In the genomic region with DNA sequence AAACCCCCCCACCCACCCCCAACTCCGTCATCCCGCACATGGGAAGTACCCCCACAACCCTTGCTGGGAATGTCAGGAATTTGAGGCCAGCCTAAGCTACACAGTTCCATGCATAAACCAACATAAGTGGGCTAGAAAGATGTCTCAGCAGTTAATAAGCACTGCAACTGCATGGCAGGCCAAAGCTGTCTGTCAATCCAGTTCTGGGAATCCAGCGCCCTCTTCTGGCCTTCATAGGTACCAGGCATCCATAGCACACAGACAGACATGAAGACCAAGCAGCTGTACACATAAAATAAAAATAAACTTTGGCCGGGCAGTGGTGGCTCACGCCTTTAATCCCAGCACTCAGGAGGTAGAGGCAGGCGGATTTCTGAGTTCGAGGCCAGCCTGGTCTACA, we compare ENCODE assay signal across 9 mouse cellular contexts. TPM values are rescaled to one million over a fixed set of nuclear protein-coding genes. Genes with fewer than 3 reads are reported as not detected.
A peak's percentile ranks its signal among the peaks of the same experiment; 100 is the strongest.
DNase-seq lines count a peak whose midpoint lies in the region; ATAC-seq and TF ChIP-seq lines count a peak whose summit lies in the region.
"Had no signal": no experiment of that assay in that cellular context is flagged by ENCODE, and none has a peak within 500 bp of the region (broad histone marks: within the 10 kb centered on the region; RNA-seq: fewer than 3 reads in every experiment).

No protein-coding gene starts in this region.

- H3K27me3 ChIP-seq in embryonic facial prominence, embryonic 11.5 days (ENCODE audit: control insufficient read depth, insufficient read depth, low read length): no peaks in the 10 kb centered on the region
- no peaks in the 10 kb centered on the region for H3K27me3 ChIP-seq in hindbrain, embryonic 14.5 days (ENCODE audit: control insufficient read depth, insufficient read depth, low read length)
- H3K27me3 ChIP-seq: heart, embryonic 13.5 days had no signal

- H3K9me3 ChIP-seq in embryonic facial prominence, embryonic 11.5 days (replicated peaks; ENCODE audit: control insufficient read depth, low read length): no peaks in the 10 kb centered on the region
- H3K9me3 ChIP-seq in hindbrain, embryonic 14.5 days (ENCODE audit: control insufficient read depth, low read length): no peaks in the 10 kb centered on the region
- H3K9me3 ChIP-seq: heart, embryonic 13.5 days had no signal

- TF ChIP-seq CTCF in lung, adult 2 months (IDR thresholded peaks at IDR 0.05; ENCODE audit: insufficient read depth, low read length): peak; percentile 85

- H3K36me3 ChIP-seq in embryonic facial prominence, embryonic 11.5 days (replicated peaks; ENCODE audit: control insufficient read depth, insufficient read depth, low read depth, low read length): peaks cover 29% of the 10 kb centered on the region
- H3K36me3 ChIP-seq in hindbrain, embryonic 14.5 days (replicated peaks; ENCODE audit: control insufficient read depth, insufficient read depth): peaks cover 89% of the 10 kb centered on the region

- no peak for TF ChIP-seq POLR2A in lung, adult 2 months (IDR thresholded peaks at IDR 0.05; ENCODE audit: borderline replicate concordance, extremely low read depth, low read depth, low read length)

- DNase-seq in urinary bladder, postnatal 14 days (ENCODE audit: low spot score): peak; percentile 71
- DNase-seq in urinary bladder, postnatal 10 days (ENCODE audit: low spot score): no peak
- peak; percentile 80 for DNase-seq in adrenal gland, postnatal 14 days
- peak; percentile 76 for DNase-seq in embryonic facial prominence, embryonic 11.5 days (ENCODE audit: low spot score)
- peak; percentile 64 for DNase-seq in hindbrain, embryonic 14.5 days (ENCODE audit: low spot score)
- DNase-seq in lung, adult 2 months: peak; percentile 63
- peak; percentile 85 for DNase-seq in retina, postnatal 1 day
- no peak for DNase-seq in urinary bladder, postnatal 4 days (ENCODE audit: low spot score in 2 of 2)

- 53% methylated on average over 7 of the region's 7 CpGs for WGBS in embryonic facial prominence, embryonic 11.5 days
- 64% methylated on average over 7 of the region's 7 CpGs for WGBS in hindbrain, embryonic 14.5 days
- WGBS in lung, adult 2 months: 31% methylated on average over 7 of the region's 7 CpGs

- H3K4me2 ChIP-seq in embryonic facial prominence, embryonic 11.5 days (ENCODE audit: low read depth, low read length): no peak overlapping the region
- H3K4me2 ChIP-seq in hindbrain, embryonic 14.5 days (replicated peaks): no peak overlapping the region
- H3K4me2 ChIP-seq: heart, embryonic 13.5 days had no signal

- no peaks in the 10 kb centered on the region; the same call in 1 of the 2 replicates for H3K4me1 ChIP-seq in embryonic facial prominence, embryonic 11.5 days (ENCODE audit: control insufficient read depth, insufficient read depth, low read length)
- H3K4me1 ChIP-seq in hindbrain, embryonic 14.5 days (replicated peaks; ENCODE audit: control insufficient read depth, insufficient read depth, low read length): peaks cover 13% of the 10 kb centered on the region
- peaks cover 3% of the 10 kb centered on the region for H3K4me1 ChIP-seq in lung, adult 2 months (ENCODE audit: control insufficient read depth, insufficient read depth, low read length)

- no peak overlapping the region for H3K27ac ChIP-seq in embryonic facial prominence, embryonic 11.5 days (replicated peaks; ENCODE audit: low read depth, low read length)
- no peak overlapping the region for H3K27ac ChIP-seq in hindbrain, embryonic 14.5 days
- H3K27ac ChIP-seq: heart, embryonic 13.5 days had no signal

- H3K9ac ChIP-seq in embryonic facial prominence, embryonic 11.5 days (replicated peaks; ENCODE audit: low read length): no peak overlapping the region
- H3K9ac ChIP-seq in hindbrain, embryonic 14.5 days: no peak overlapping the region
- H3K9ac ChIP-seq: heart, embryonic 13.5 days had no signal

- ATAC-seq in embryonic facial prominence, embryonic 11.5 days (replicated peaks; ENCODE audit: insufficient number of reproducible peaks, low FRiP score, low TSS enrichment, low read depth): 0 out of 2 replicates have a peak, but pooled peaks have one; percentile 15
- ATAC-seq in hindbrain, embryonic 14.5 days (ENCODE audit: low FRiP score): no peak

- H3K4me3 ChIP-seq in embryonic facial prominence, embryonic 11.5 days (ENCODE audit: low read depth, low read length): no peak overlapping the region
- no peak overlapping the region for H3K4me3 ChIP-seq in hindbrain, embryonic 14.5 days (replicated peaks; ENCODE audit: low read length)
- no peak overlapping the region for H3K4me3 ChIP-seq in lung, adult 2 months (replicated peaks; ENCODE audit: extremely low read depth, low read depth, low read length)
- H3K4me3 ChIP-seq: heart, embryonic 13.5 days had no signal

RNA-seq across cellular contexts. Expression of gene Setd1b, which starts 13.4 kb away (rescaled TPM):
- 25.5 and 29.7 TPM in 2 replicates for total RNA-seq in adrenal gland, postnatal 14 days (2021)
- 9.6 and 9.8 TPM in 2 replicates for polyA plus RNA-seq in embryonic facial prominence, embryonic 11.5 days (2014; fragmentation: Nextera tagmentation; extraction: Ambion mirVana)
- polyA plus RNA-seq in hindbrain, embryonic 14.5 days (2014; fragmentation: Nextera tagmentation; extraction: Ambion mirVana): 12.6 and 12.7 TPM in 2 replicates
- 12.9 and 15.2 TPM in 2 replicates for polyA plus RNA-seq in lung, adult 2 months (2012; rRNA removed)

RNA-seq across cellular contexts. Expression of gene Psmd9, which starts 13.8 kb away (rescaled TPM):
- total RNA-seq in adrenal gland, postnatal 14 days (2021): 25.6 and 28.6 TPM in 2 replicates
- polyA plus RNA-seq in embryonic facial prominence, embryonic 11.5 days (2014; fragmentation: Nextera tagmentation; extraction: Ambion mirVana): 74.0 and 75.3 TPM in 2 replicates
- polyA plus RNA-seq in hindbrain, embryonic 14.5 days (2014; fragmentation: Nextera tagmentation; extraction: Ambion mirVana): 59.1 and 66.8 TPM in 2 replicates
- 19.3 and 21.5 TPM in 2 replicates for polyA plus RNA-seq in lung, adult 2 months (2012; rRNA removed)

RNA-seq across cellular contexts. Expression of gene Rhof, which starts 22.9 kb away (rescaled TPM):
- 0.89 and 4.2 TPM in 2 replicates for total RNA-seq in adrenal gland, postnatal 14 days (2021)
- 1.6 and 2.0 TPM in 2 replicates for polyA plus RNA-seq in embryonic facial prominence, embryonic 11.5 days (2014; fragmentation: Nextera tagmentation; extraction: Ambion mirVana)
- polyA plus RNA-seq in hindbrain, embryonic 14.5 days (2014; fragmentation: Nextera tagmentation; extraction: Ambion mirVana): 13.0 and 17.5 TPM in 2 replicates
- polyA plus RNA-seq in lung, adult 2 months (2012; rRNA removed): 10.0 and 10.8 TPM in 2 replicates

RNA-seq across cellular contexts. Expression of gene Hpd, which starts 27.1 kb away (rescaled TPM):
- total RNA-seq in adrenal gland, postnatal 14 days (2021): 9.9 and 203 TPM in 2 replicates
- not detected in 2 replicates for polyA plus RNA-seq in embryonic facial prominence, embryonic 11.5 days (2014; fragmentation: Nextera tagmentation; extraction: Ambion mirVana)
- not detected in 2 replicates for polyA plus RNA-seq in hindbrain, embryonic 14.5 days (2014; fragmentation: Nextera tagmentation; extraction: Ambion mirVana)
- polyA plus RNA-seq in lung, adult 2 months (2012; rRNA removed): 1.4 and 2.2 TPM in 2 replicates

Comparison
In these comparisons a context has a peak if more than half of its experiments do, and no peak if none do; other contexts are left out.
1. DNase-seq: peak in urinary bladder, postnatal 14 days (single experiment), adrenal gland, postnatal 14 days (single experiment), embryonic facial prominence, embryonic 11.5 days (single experiment), hindbrain, embryonic 14.5 days (single experiment), lung, adult 2 months (single experiment) and retina, postnatal 1 day (single experiment); none in urinary bladder, postnatal 10 days (single experiment) and urinary bladder, postnatal 4 days (0 of 2).